Mouse (Mus musculus): ENCODE results near the gene Scgb3a1. TPM values are rescaled to one million over a fixed set of nuclear protein-coding genes. Genes with fewer than 3 reads are reported as not detected.
A peak's percentile ranks its signal among the peaks of the same experiment; 100 is the strongest.

The Scgb3a1 gene
- polyA plus RNA-seq, 1 experiment from 2014 or later: not detected

GRCm38 (mm10) chr11:49704804-49705203, 41.4 kb downstream of the Scgb3a1 start:
- Histone ChIP-seq H3K9me3 (ENCODE audit: low read depth, low read length) (no peaks in the 10 kb centered on the region), H3K27me3 (ENCODE audit: insufficient read depth, low read length) (no peaks in the 10 kb centered on the region), H3K4me3 (ENCODE audit: low read depth, low read length) (no peak overlapping the region), H3K27ac (ENCODE audit: low read depth) (no peak overlapping the region), H3K36me3 (ENCODE audit: insufficient read depth) (peaks cover 57% of the 10 kb centered on the region), H3K9ac (no peak overlapping the region), H3K4me2 (no peak overlapping the region), H3K4me1 (ENCODE audit: insufficient read depth) (no peaks in the 10 kb centered on the region)
- DNase-seq (no peak), ATAC-seq (ENCODE audit: insufficient read depth) (no peak)
- 75% methylated on average over 8 of the region's 8 CpGs for WGBS
- no peak for TF ChIP-seq CTCF (IDR thresholded peaks at IDR 0.05; ENCODE audit: low read depth)

GRCm38 (mm10) chr11:49707834-49708233, 44.4 kb downstream of the Scgb3a1 start:
- 73% methylated on average over 2 of the region's 2 CpGs for WGBS
- no peak for ATAC-seq (ENCODE audit: insufficient read depth)

GRCm38 (mm10) chr11:49710664-49711063, 47.3 kb downstream of the Scgb3a1 start:
- DNase-seq: no peak
- no peak overlapping the region for H3K27ac ChIP-seq (ENCODE audit: low read depth)
- peak overlapping the region; percentile 98; the same call in 1 of the 2 replicates for H3K9ac ChIP-seq
- peak overlapping the region; percentile 69 for H3K4me2 ChIP-seq
- H3K4me1 ChIP-seq (ENCODE audit: insufficient read depth): 0 out of 2 replicates have a peak, but pooled peaks cover 3% of the 10 kb centered on the region
- no peak for ATAC-seq (ENCODE audit: insufficient read depth)
- TF ChIP-seq CTCF (IDR thresholded peaks at IDR 0.05; ENCODE audit: low read depth): no peak
- no peaks in the 10 kb centered on the region for H3K27me3 ChIP-seq (ENCODE audit: insufficient read depth, low read length)
- 45% methylated on average over 2 of the region's 2 CpGs for WGBS
- no peaks in the 10 kb centered on the region for H3K9me3 ChIP-seq (ENCODE audit: low read depth, low read length)
- H3K36me3 ChIP-seq (ENCODE audit: insufficient read depth): peaks cover 23% of the 10 kb centered on the region
- peak overlapping the region; percentile 99 for H3K4me3 ChIP-seq (ENCODE audit: low read depth, low read length)

More at GRCm38 (mm10) chr11:49707834-49708233, 44.4 kb downstream of the Scgb3a1 start:
- no peaks in the 10 kb centered on the region for H3K4me1 ChIP-seq (ENCODE audit: insufficient read depth)
- no peak for DNase-seq
- no peaks in the 10 kb centered on the region for H3K27me3 ChIP-seq (ENCODE audit: insufficient read depth, low read length)
- H3K9ac ChIP-seq: no peak overlapping the region
- H3K4me2 ChIP-seq: no peak overlapping the region
- H3K9me3 ChIP-seq (ENCODE audit: low read depth, low read length): no peaks in the 10 kb centered on the region
- no peak overlapping the region for H3K27ac ChIP-seq (ENCODE audit: low read depth)
- no peak for TF ChIP-seq CTCF (IDR thresholded peaks at IDR 0.05; ENCODE audit: low read depth)
- peaks cover 32% of the 10 kb centered on the region for H3K36me3 ChIP-seq (ENCODE audit: insufficient read depth)
- no peak overlapping the region for H3K4me3 ChIP-seq (ENCODE audit: low read depth, low read length)

GRCm38 (mm10) chr11:49711981-49712554, 48.7 kb downstream of the Scgb3a1 start:
- H3K4me3 ChIP-seq (ENCODE audit: low read depth, low read length): peak overlapping the region; percentile 99
- no peak for TF ChIP-seq CTCF (IDR thresholded peaks at IDR 0.05; ENCODE audit: low read depth)
- under 1% methylated on average over 63 of the region's 70 CpGs for WGBS
- H3K4me2 ChIP-seq: peak overlapping the region; percentile 69
- H3K27ac ChIP-seq (ENCODE audit: low read depth): peak overlapping the region; percentile 96
- ATAC-seq (ENCODE audit: insufficient read depth) (peak; percentile 65), DNase-seq (peak; percentile 65)
- no peaks in the 10 kb centered on the region for H3K27me3 ChIP-seq (ENCODE audit: insufficient read depth, low read length)
- H3K9me3 ChIP-seq (ENCODE audit: low read depth, low read length): no peaks in the 10 kb centered on the region
- peak overlapping the region; percentile 98 for H3K9ac ChIP-seq
- 0 out of 2 replicates have a peak, but pooled peaks cover 3% of the 10 kb centered on the region for H3K4me1 ChIP-seq (ENCODE audit: insufficient read depth)
- H3K36me3 ChIP-seq (ENCODE audit: insufficient read depth): peaks cover 10% of the 10 kb centered on the region; the same call in 1 of the 2 replicates

GRCm38 (mm10) chr11:49712555-49713335, 49.3 kb downstream of the Scgb3a1 start, which contains the start of gene Cnot6:
Gene Cnot6, minus strand, starts transcription at chr11:49712723.
- peak within 1 kb of the TSS; percentile 69 for H3K4me2 ChIP-seq
- DNase-seq (peak; percentile 99), ATAC-seq (ENCODE audit: insufficient read depth) (peak; percentile 97)
- WGBS: under 1% methylated on average over 65 of the region's 65 CpGs
- no peak for TF ChIP-seq CTCF (IDR thresholded peaks at IDR 0.05; ENCODE audit: low read depth)
- H3K36me3 ChIP-seq (ENCODE audit: insufficient read depth): peaks cover 10% of the 10 kb centered on the region; the same call in 1 of the 2 replicates
- H3K9ac ChIP-seq: peak within 1 kb of the TSS; percentile 98
- H3K4me1 ChIP-seq (ENCODE audit: insufficient read depth): 0 out of 2 replicates have a peak, but pooled peaks cover 3% of the 10 kb centered on the region
- no peaks in the 10 kb centered on the region for H3K27me3 ChIP-seq (ENCODE audit: insufficient read depth, low read length)
- H3K27ac ChIP-seq (ENCODE audit: low read depth): peak within 1 kb of the TSS; percentile 96
- peak within 1 kb of the TSS; percentile 99 for H3K4me3 ChIP-seq (ENCODE audit: low read depth, low read length)
- H3K9me3 ChIP-seq (ENCODE audit: low read depth, low read length): no peaks in the 10 kb centered on the region

- Histone ChIP-seq H3K27me3 (ENCODE audit: insufficient read depth, low read length) (no peaks in the 10 kb centered on the region), H3K4me2 (peak overlapping the region; percentile 69), H3K4me3 (ENCODE audit: low read depth, low read length) (peak overlapping the region; percentile 99), H3K9me3 (ENCODE audit: low read depth, low read length) (no peaks in the 10 kb centered on the region), H3K36me3 (ENCODE audit: insufficient read depth) (peaks cover 5% of the 10 kb centered on the region; the same call in 1 of the 2 replicates), H3K9ac (peak overlapping the region; percentile 98), H3K4me1 (ENCODE audit: insufficient read depth) (0 out of 2 replicates have a peak, but pooled peaks cover 3% of the 10 kb centered on the region), H3K27ac (ENCODE audit: low read depth) (peak overlapping the region; percentile 90)
- TF ChIP-seq CTCF (IDR thresholded peaks at IDR 0.05; ENCODE audit: low read depth): no peak
- 32% methylated on average over 20 of the region's 20 CpGs for WGBS
- DNase-seq: peak; percentile 61
- peak; percentile 22; the same call in 1 of the 2 replicates for ATAC-seq (ENCODE audit: insufficient read depth)
Observed at GRCm38 (mm10) chr11:49713336-49714334, 50.2 kb downstream of the Scgb3a1 start.

Other genes starting within 250 kb of the Scgb3a1 start
- not detected in 2 replicates for gene Olfr1389, start 240.5 kb upstream of the Scgb3a1 start, polyA plus RNA-seq (2014; fragmentation: Nextera tagmentation; extraction: Ambion mirVana)
- 0.16 and 0.17 TPM in 2 replicates for gene Olfr1388, start 227.0 kb upstream of the Scgb3a1 start, polyA plus RNA-seq (2014; fragmentation: Nextera tagmentation; extraction: Ambion mirVana)
- not detected in 2 replicates for gene Olfr1387, start 208.3 kb upstream of the Scgb3a1 start, polyA plus RNA-seq (2014; fragmentation: Nextera tagmentation; extraction: Ambion mirVana)
- gene Olfr1386, start 198.6 kb upstream of the Scgb3a1 start, polyA plus RNA-seq (2014; fragmentation: Nextera tagmentation; extraction: Ambion mirVana): not detected in 2 replicates
- gene Olfr1385, start 174.5 kb upstream of the Scgb3a1 start, polyA plus RNA-seq (2014; fragmentation: Nextera tagmentation; extraction: Ambion mirVana): not detected in 2 replicates
- not detected in 2 replicates for gene Olfr1384, start 156.9 kb upstream of the Scgb3a1 start, polyA plus RNA-seq (2014; fragmentation: Nextera tagmentation; extraction: Ambion mirVana)
- not detected in 2 replicates for gene Olfr1383, start 144.0 kb upstream of the Scgb3a1 start, polyA plus RNA-seq (2014; fragmentation: Nextera tagmentation; extraction: Ambion mirVana)
- not detected in 2 replicates for gene Olfr1382, start 135.4 kb upstream of the Scgb3a1 start, polyA plus RNA-seq (2014; fragmentation: Nextera tagmentation; extraction: Ambion mirVana)
- not detected in 2 replicates for gene Olfr1381, start 120.2 kb upstream of the Scgb3a1 start, polyA plus RNA-seq (2014; fragmentation: Nextera tagmentation; extraction: Ambion mirVana)
- not detected in 2 replicates for gene Olfr1380, start 106.7 kb upstream of the Scgb3a1 start, polyA plus RNA-seq (2014; fragmentation: Nextera tagmentation; extraction: Ambion mirVana)
- gene Flt4, start 54.3 kb upstream of the Scgb3a1 start, polyA plus RNA-seq (2014; fragmentation: Nextera tagmentation; extraction: Ambion mirVana): 14.4 and 14.6 TPM in 2 replicates
- gene Cnot6, start 49.1 kb downstream of the Scgb3a1 start, polyA plus RNA-seq (2014; fragmentation: Nextera tagmentation; extraction: Ambion mirVana): 73.1 and 76.0 TPM in 2 replicates
- gene Gfpt2, start 130.6 kb downstream of the Scgb3a1 start, polyA plus RNA-seq (2014; fragmentation: Nextera tagmentation; extraction: Ambion mirVana): 10.4 and 11.6 TPM in 2 replicates
- 38.4 and 40.0 TPM in 2 replicates for gene Mapk9, start 183.1 kb downstream of the Scgb3a1 start, polyA plus RNA-seq (2014; fragmentation: Nextera tagmentation; extraction: Ambion mirVana)
- gene Rasgef1c, start 238.2 kb downstream of the Scgb3a1 start, polyA plus RNA-seq (2014; fragmentation: Nextera tagmentation; extraction: Ambion mirVana): 0.09 and 0.20 TPM in 2 replicates